Comparison of ENCODE assay signal across 15 mouse cellular contexts in the genomic region with DNA sequence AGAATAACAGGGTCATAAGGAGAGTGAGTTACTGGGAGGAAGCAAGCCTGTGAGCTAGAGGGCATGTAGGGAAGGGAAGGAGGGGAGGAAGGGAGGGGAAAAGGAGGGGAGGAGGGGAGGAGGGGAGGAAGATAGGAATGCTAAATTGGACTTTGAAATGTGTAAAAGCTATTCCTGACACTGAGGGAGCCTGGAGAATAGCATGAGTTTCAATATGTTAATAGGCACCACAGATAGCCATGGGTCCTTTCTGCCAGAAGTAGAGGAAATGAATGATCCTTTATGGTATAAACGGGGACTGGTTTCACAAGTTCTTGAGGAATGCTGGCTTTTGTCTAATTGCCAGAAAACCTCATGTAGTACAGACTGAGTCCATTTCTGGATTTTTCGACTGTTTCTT.
"Had no signal": no experiment of that assay in that cellular context is flagged by ENCODE, and none has a peak within 500 bp of the region (broad histone marks: within the 10 kb centered on the region; RNA-seq: fewer than 3 reads in every experiment).

No protein-coding gene starts in this region.

- H3K27ac ChIP-seq: left cerebral cortex, adult 2 months; liver, embryonic 13.5 days; macrophage; stomach, embryonic 15.5 days had no signal

- ATAC-seq: liver, postnatal 0 days had no signal

- H3K36me3 ChIP-seq: liver, embryonic 13.5 days; stomach, embryonic 15.5 days had no signal

- H3K4me3 ChIP-seq: left cerebral cortex, adult 2 months; liver, embryonic 13.5 days; megakaryocyte, embryonic 14.5 days; stomach, embryonic 15.5 days had no signal

- H3K4me1 ChIP-seq: liver, embryonic 13.5 days; megakaryocyte, embryonic 14.5 days; stomach, embryonic 15.5 days had no signal

- H3K9me3 ChIP-seq: liver, embryonic 13.5 days; megakaryocyte, embryonic 14.5 days; stomach, embryonic 15.5 days had no signal

- DNase-seq: kidney, adult 11 months; kidney, adult 9 months; kidney, postnatal 14 days; liver; liver, embryonic 13.5 days; liver, postnatal 0 days; lung, postnatal 10 days; right cerebral cortex, postnatal 14 days; thymus, adult 2 months; thymus, postnatal 25 days had no signal

- H3K9ac ChIP-seq: liver, embryonic 13.5 days; liver, postnatal 0 days; stomach, embryonic 15.5 days had no signal

- H3K27me3 ChIP-seq: liver, embryonic 13.5 days; megakaryocyte, embryonic 14.5 days; stomach, embryonic 15.5 days had no signal

- H3K4me2 ChIP-seq: liver, embryonic 13.5 days; midbrain, embryonic 11.5 days; stomach, embryonic 15.5 days had no signal
